8 mouse cellular contexts compared by ENCODE assay signal in genomic region chr4:48042466-48042785, GRCm38 (mm10). TPM values are rescaled to one million over a fixed set of nuclear protein-coding genes. Genes with fewer than 3 reads are reported as not detected.
DNase-seq lines count a peak whose midpoint lies in the region; ATAC-seq and TF ChIP-seq lines count a peak whose summit lies in the region.

No protein-coding gene starts in this region.

- H3K36me3 ChIP-seq in kidney, postnatal 0 days (ENCODE audit: insufficient read depth, low read length), result no peaks in the 10 kb centered on the region
- H3K36me3 ChIP-seq in embryonic facial prominence, embryonic 11.5 days (replicated peaks; ENCODE audit: control insufficient read depth, insufficient read depth, low read depth, low read length), result no peaks in the 10 kb centered on the region
- no peaks in the 10 kb centered on the region for H3K36me3 ChIP-seq in hindbrain, postnatal 0 days (ENCODE audit: insufficient read depth, low read length)
- H3K36me3 ChIP-seq in midbrain, postnatal 0 days (ENCODE audit: insufficient read depth, low read length), result no peaks in the 10 kb centered on the region

- TF ChIP-seq CTCF in kidney, postnatal 0 days (IDR thresholded peaks at IDR 0.05; ENCODE audit: low read depth), result no peak
- TF ChIP-seq CTCF in hindbrain, postnatal 0 days (IDR thresholded peaks at IDR 0.05; ENCODE audit: low read depth), result no peak
- no peak for TF ChIP-seq CTCF in midbrain, postnatal 0 days (IDR thresholded peaks at IDR 0.05)

- WGBS in kidney, postnatal 0 days, result under 1% methylated on average over 4 of the region's 4 CpGs
- WGBS in embryonic facial prominence, embryonic 11.5 days, result 1% methylated on average over 4 of the region's 4 CpGs
- WGBS in hindbrain, postnatal 0 days, result 0% methylated on average over 4 of the region's 4 CpGs
- 0% methylated on average over 4 of the region's 4 CpGs for WGBS in midbrain, postnatal 0 days

- peak overlapping the region; percentile 99 for H3K4me2 ChIP-seq in kidney, postnatal 0 days (ENCODE audit: low read length)
- H3K4me2 ChIP-seq in embryonic facial prominence, embryonic 11.5 days (ENCODE audit: low read depth, low read length), result peak overlapping the region; percentile 85
- peak overlapping the region; percentile 100 for H3K4me2 ChIP-seq in hindbrain, postnatal 0 days (ENCODE audit: low read depth, low read length)
- H3K4me2 ChIP-seq in midbrain, postnatal 0 days (ENCODE audit: low read depth, low read length, poor library complexity, severe bottlenecking), result peak overlapping the region; percentile 99

- peaks cover 14% of the 10 kb centered on the region for H3K27me3 ChIP-seq in kidney, postnatal 0 days (ENCODE audit: insufficient read depth, low read length)
- peaks cover 14% of the 10 kb centered on the region for H3K27me3 ChIP-seq in embryonic facial prominence, embryonic 11.5 days (ENCODE audit: control insufficient read depth, insufficient read depth, low read length)
- H3K27me3 ChIP-seq in hindbrain, postnatal 0 days (ENCODE audit: insufficient read depth, low read length), result 0 out of 2 replicates have a peak, but pooled peaks cover 4% of the 10 kb centered on the region
- H3K27me3 ChIP-seq in midbrain, postnatal 0 days (ENCODE audit: insufficient read depth, low read length), result peaks cover 7% of the 10 kb centered on the region; the same call in 1 of the 2 replicates

- no peak for DNase-seq in kidney, postnatal 0 days (ENCODE audit: low spot score)
- no peak for DNase-seq in kidney, adult 8-10 months
- no peak for DNase-seq in embryonic facial prominence, embryonic 11.5 days (ENCODE audit: low spot score)
- DNase-seq in hindbrain, postnatal 0 days (ENCODE audit: low spot score), result no peak
- no peak for DNase-seq in midbrain, postnatal 0 days (ENCODE audit: low spot score)
- DNase-seq in frontal cortex, postnatal 14 days (ENCODE audit: low spot score in 2 of 2), result no peak
- no peak for DNase-seq in frontal cortex, adult 2 months (ENCODE audit: extremely low spot score in 1 of 2, low spot score in 1 of 2)

- H3K27ac ChIP-seq in kidney, postnatal 0 days, result peak overlapping the region; percentile 95
- peak overlapping the region; percentile 87 for H3K27ac ChIP-seq in embryonic facial prominence, embryonic 11.5 days (replicated peaks; ENCODE audit: low read depth, low read length)
- peak overlapping the region; percentile 96 for H3K27ac ChIP-seq in hindbrain, postnatal 0 days
- peak overlapping the region; percentile 90 for H3K27ac ChIP-seq in midbrain, postnatal 0 days (ENCODE audit: low read depth, low read length)

- no peaks in the 10 kb centered on the region for H3K9me3 ChIP-seq in kidney, postnatal 0 days (replicated peaks; ENCODE audit: low read length)
- no peaks in the 10 kb centered on the region for H3K9me3 ChIP-seq in embryonic facial prominence, embryonic 11.5 days (replicated peaks; ENCODE audit: control insufficient read depth, low read length)
- no peaks in the 10 kb centered on the region for H3K9me3 ChIP-seq in hindbrain, postnatal 0 days (ENCODE audit: low read length)
- H3K9me3 ChIP-seq in midbrain, postnatal 0 days (ENCODE audit: low read length), result no peaks in the 10 kb centered on the region

- peak overlapping the region; percentile 81 for H3K9ac ChIP-seq in kidney, postnatal 0 days (ENCODE audit: low read depth, low read length)
- peak overlapping the region; percentile 87 for H3K9ac ChIP-seq in embryonic facial prominence, embryonic 11.5 days (replicated peaks; ENCODE audit: low read length)
- peak overlapping the region; percentile 83 for H3K9ac ChIP-seq in hindbrain, postnatal 0 days (replicated peaks; ENCODE audit: low read length)
- peak overlapping the region; percentile 78 for H3K9ac ChIP-seq in midbrain, postnatal 0 days (replicated peaks; ENCODE audit: low read length, poor library complexity, severe bottlenecking)

- ATAC-seq in kidney, postnatal 0 days (replicated peaks; ENCODE audit: low FRiP score, low read depth), result no peak
- no peak for ATAC-seq in embryonic facial prominence, embryonic 11.5 days (replicated peaks; ENCODE audit: insufficient number of reproducible peaks, low FRiP score, low TSS enrichment, low read depth)
- ATAC-seq in hindbrain, postnatal 0 days, result no peak
- ATAC-seq in midbrain, postnatal 0 days (ENCODE audit: low FRiP score), result 0 out of 2 replicates have a peak, but pooled peaks have one; percentile 2
- ATAC-seq in frontal cortex, adult (ENCODE audit: low TSS enrichment), result no peak; the same call in 1 of the 2 replicates

- H3K4me1 ChIP-seq in kidney, postnatal 0 days (replicated peaks; ENCODE audit: insufficient read depth, low read length), result peaks cover 17% of the 10 kb centered on the region
- H3K4me1 ChIP-seq in embryonic facial prominence, embryonic 11.5 days (ENCODE audit: control insufficient read depth, insufficient read depth, low read length), result peaks cover 7% of the 10 kb centered on the region
- peaks cover 5% of the 10 kb centered on the region for H3K4me1 ChIP-seq in hindbrain, postnatal 0 days (ENCODE audit: insufficient read depth, low read length)
- H3K4me1 ChIP-seq in midbrain, postnatal 0 days (ENCODE audit: insufficient read depth, low read length), result peaks cover 14% of the 10 kb centered on the region; the same call in 1 of the 2 replicates

- H3K4me3 ChIP-seq in kidney, postnatal 0 days (replicated peaks; ENCODE audit: low read depth, low read length), result peak overlapping the region; percentile 69
- peak overlapping the region; percentile 61 for H3K4me3 ChIP-seq in embryonic facial prominence, embryonic 11.5 days (ENCODE audit: low read depth, low read length)
- peak overlapping the region; percentile 74 for H3K4me3 ChIP-seq in hindbrain, postnatal 0 days (ENCODE audit: low read length)
- H3K4me3 ChIP-seq in midbrain, postnatal 0 days (ENCODE audit: low read depth, low read length), result peak overlapping the region; percentile 56

RNA-seq across cellular contexts. Expression of gene Nr4a3, which starts 2.5 kb away (rescaled TPM):
- 0.04 and 0.10 TPM in 2 replicates for polyA plus RNA-seq in kidney, postnatal 0 days (2015; fragmentation: Nextera tagmentation; extraction: Ambion mirVana)
- polyA plus RNA-seq in embryonic facial prominence, embryonic 11.5 days (2014; fragmentation: Nextera tagmentation; extraction: Ambion mirVana), result 0.20 and 0.25 TPM in 2 replicates
- 2.1 and 2.9 TPM in 2 replicates for total RNA-seq in hindbrain, postnatal 0 days (2014; rRNA removed)
- 1.2 and 1.8 TPM in 2 replicates for polyA plus RNA-seq in hindbrain, postnatal 0 days (2015; fragmentation: Nextera tagmentation; extraction: Ambion mirVana)
- 1.9 and 3.2 TPM in 2 replicates for total RNA-seq in midbrain, postnatal 0 days (2014; rRNA removed)
- polyA plus RNA-seq in midbrain, postnatal 0 days (2015; fragmentation: Nextera tagmentation; extraction: Ambion mirVana), result 0.36 and 0.95 TPM in 2 replicates
- polyA plus RNA-seq in frontal cortex, adult 2 months (2012; rRNA removed), result 6.5 and 10.0 TPM in 2 replicates
